Mouse (Mus musculus) heart, postnatal 25 days (tissue): Measurements from ENCODE around the gene Thrap3. TPM values are rescaled to one million over a fixed set of nuclear protein-coding genes. Genes with fewer than 3 reads are reported as not detected.
"Not testable (repeated sequence)": the region's sequence is repeated elsewhere in the genome, so short reads cannot be mapped to it uniquely, and the experiment has no call there.

Experiments used
- DNase-seq: peaks from one replicate; pipeline ENCODE4 v3.0.0; 2022; ENCODE audit warnings: low spot score
- intact Hi-C: fragments of 180-260 bp; cut with DNase I; formaldehyde crosslinking; loops from one replicate; pipeline ENCODE4 v1.15.1; 2025
- total RNA-seq, 2 experiments: library from RNA; stranded (reverse); gene quantifications; 2 replicates each; pipeline ENCODE4 v1.2.3; 2021

The Thrap3 gene
- total RNA-seq, 2 experiments from 2014 or later: 108 to 111 TPM

DNA sequence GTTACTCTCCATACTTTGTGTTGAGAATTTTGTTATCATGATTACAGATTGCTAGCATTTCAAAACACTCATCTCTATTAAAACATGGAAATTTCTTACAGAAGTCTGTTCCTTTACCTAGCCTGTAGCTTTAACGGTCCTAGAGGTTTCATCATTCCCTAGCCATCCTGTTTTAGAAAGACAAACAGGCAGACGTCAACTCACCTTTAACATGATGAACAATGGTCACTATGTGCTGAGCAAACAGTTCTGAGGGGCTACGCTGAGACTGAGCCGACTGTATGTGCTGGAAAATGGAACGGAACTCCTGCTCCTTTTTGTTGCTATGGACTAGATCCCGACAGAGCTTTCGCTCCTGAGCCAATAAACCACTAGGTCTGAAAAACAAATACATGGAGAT lies 26.6 kb downstream of the Thrap3 start:
- intact Hi-C loops, DNase-seq: not testable (repeated sequence)

DNA sequence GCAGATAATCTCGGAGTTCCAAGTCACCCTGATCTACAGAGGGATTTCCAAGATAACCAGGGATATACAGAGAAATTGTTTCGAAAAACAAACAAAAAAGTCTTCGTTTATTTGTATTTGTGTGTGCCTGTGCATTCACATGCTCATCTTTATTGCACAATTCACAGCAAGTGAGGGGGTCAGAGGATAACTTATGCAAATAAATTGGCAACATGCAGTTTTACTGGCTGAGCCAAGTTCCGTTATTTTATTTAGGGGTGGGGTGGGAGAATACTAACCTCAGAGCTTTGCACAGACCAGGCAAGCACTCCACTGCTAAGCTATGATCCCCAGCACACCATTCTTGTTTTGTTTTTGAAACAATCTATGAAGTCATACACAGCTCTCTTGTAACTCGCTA lies 28.8 kb downstream of the Thrap3 start:
- no peak for DNase-seq
- intact Hi-C loops: no loop called here

DNA sequence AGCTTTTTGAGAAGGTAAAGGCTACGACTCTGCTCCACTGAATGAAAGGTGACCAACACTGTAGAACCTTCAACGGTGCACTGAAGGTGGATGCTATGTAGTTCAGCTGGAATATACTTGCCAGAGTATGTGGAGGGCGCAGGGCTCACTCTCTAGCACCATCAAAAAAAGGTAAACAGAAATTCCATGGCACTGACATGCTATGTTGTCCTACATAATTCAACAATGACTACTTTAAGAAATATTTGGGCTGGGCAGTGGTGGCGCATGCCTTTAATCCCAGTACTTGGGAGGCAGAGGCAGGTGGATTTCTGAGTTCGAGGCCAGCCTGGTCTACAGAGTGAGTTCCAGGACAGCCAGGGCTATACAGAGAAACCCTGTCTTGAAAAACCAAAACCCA lies 31.8 kb downstream of the Thrap3 start:
- intact Hi-C loops: not testable (repeated sequence)

DNA sequence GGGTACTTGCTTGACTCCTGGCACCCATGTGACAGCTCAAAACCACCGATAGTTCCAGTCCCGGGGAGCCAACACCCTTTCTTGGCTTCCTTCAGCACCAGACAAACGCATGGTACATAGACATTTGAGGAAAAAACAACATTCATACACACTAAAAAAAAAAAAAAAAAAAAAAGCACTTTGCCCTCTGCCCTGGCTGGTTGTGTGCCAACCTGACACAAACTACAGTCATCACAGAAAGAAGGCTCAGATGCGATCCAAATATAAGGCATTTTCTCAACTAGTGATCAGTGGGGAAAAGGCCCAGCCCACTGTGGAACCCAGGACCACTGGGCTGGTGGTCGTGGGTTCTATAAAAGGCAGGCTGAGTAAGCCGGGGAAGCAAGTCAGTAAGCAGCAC lies 33.7 kb downstream of the Thrap3 start:
- DNase-seq: no peak
- intact Hi-C loops: no loop called here

More for the DNA sequence above, 31.8 kb downstream of the Thrap3 start:
- not testable (repeated sequence) for DNase-seq

DNA sequence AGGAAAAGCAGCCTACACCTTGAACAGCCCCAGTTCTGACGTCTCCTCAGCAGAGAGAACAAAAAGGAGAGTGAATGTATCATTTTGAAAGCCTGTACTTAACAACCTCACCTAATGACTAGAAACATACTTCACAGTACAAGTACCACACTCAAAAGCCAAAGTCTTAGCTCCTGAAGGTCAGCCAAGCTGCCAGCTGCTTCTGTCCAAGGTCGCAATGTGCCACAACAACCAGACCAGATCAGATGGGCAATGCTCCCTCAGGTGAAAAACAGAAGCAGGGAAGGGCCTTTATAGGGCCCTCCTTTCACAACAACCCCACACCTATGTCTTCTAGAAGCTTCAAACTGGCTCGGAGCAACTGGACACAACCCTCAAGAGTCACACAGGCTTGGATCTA lies 36.5 kb downstream of the Thrap3 start:
- no peak for DNase-seq
- intact Hi-C loops: no loop called here

DNA sequence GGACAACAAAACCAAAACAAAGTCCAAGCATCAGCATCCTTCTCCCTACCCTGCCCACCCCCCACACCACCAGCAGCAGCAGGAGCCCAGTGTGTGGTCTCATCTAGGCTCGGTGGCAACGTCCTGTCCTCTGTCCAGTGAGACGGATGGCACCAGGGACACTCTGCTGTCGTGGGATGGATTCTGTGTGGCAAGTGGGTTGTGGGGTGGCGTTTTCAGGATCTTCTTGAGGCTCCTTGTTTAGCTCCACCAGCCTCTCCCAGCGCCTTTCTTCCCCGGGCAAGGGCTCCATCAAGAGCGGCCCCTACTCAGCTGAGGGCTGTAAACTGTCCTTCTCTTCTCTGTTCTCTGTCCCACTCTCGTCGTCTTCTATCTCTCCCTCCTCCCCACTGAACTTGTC lies 37.5 kb downstream of the Thrap3 start:
- intact Hi-C loops, DNase-seq: not testable (repeated sequence)

DNA sequence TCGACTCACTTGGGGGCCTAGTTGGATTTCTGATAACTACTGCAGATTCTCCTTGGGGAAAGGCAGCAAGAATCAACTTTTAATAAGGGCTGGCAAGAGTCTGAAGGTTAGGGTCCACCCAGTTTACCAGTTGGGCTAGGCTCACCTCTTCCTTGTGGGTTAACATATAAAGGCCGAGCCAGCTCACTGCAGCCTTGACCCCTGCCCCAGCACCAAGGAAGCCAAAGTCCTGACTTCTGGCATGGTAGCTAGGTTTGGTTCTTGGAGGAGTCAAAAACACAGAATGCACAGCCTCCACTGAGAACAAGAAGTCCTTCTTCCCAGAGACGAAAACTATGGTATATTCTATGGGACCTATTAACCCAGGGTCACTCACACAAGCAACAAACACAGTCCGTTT lies 38.9 kb downstream of the Thrap3 start:
- DNase-seq: no peak
- intact Hi-C loops: loop anchor here (5.0 kb wide), 1 partner anchor 76 kb away; no protein-coding TSS in a partner anchor

DNA sequence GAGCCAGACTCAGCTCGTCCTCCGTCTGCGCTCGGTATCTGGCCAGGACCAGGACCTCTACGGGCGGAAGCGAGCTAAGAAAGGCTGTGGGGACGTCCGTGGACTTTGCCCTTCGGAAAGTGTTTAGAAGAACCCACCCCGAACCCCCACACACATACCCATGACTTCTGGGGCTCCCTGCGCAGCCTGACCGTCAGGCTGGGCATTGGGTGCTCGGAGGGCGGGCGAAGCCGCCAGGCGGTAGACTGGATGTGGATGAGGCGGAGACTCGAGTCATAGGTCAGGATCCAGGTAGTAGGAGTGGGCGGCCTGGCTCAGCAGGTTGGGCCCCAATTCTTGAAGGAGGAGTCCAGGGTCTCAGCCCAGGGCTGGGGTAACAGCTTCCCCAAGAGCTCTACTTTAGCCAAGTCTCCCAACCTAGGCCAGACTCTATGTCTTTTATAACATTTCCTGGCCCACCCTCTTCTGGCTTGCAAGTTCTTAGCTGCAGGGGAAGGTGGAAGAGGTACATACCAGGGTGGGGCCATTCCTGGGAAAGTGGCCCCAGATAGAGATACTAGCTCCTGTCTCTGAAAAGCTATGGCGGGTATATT lies 39.4 kb downstream of the Thrap3 start, which contains the start of gene Sh3d21:
TSS of gene Sh3d21 (minus strand) at position 425 of the 593 bp plus-strand sequence.
- intact Hi-C loops: loop anchor here (5.0 kb wide), 1 partner anchor 76 kb away; no protein-coding TSS in a partner anchor
- DNase-seq: no peak

DNA sequence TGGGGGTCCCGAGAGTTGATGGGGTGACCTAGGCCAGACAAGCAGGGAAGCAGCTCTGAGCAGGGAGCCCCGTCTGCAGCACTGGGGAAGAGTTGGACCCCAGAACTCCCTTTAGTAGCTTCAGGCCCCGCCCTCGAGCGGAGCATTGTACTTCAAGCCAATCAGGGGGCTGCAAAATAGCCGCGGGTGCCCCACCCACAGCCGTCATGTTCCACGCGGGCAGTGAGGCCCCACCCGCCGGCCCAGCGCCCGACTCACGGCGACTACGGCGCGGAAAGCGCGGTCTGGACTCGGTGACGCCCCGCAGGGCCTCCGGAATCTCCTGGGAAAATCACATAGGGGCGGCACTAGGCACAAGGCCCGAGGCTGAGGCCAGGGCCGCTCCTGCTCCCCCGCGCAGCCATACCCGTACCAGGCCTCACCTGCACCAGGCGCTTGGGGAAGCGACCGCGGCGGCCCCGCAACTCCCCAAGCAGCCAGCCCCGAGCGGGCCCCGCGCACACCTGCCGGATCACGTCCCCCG lies 40.0 kb downstream of the Thrap3 start:
- intact Hi-C loops: loop anchor here (5.0 kb wide), 1 partner anchor 75 kb away; no protein-coding TSS in a partner anchor
- peak; percentile 93 for DNase-seq

DNA sequence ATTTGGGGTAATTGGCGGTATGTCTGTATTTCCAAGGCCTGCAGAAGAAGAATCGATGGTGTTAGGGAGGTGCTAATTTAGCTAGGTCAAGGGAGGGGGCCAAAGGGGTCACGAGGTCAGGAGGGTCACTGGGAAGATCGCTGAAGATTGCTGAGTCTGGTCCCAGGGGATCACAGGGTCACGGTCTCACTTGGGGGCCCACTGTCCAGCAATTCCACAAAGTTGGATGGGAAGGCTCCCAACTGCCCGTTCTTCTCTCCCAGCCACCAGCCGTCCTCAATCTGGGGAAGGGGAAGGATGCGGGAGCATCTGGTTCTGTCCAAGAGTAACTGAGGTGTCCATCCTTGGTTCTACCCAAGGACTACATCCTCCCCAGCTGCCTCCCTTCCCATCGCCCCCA lies 40.6 kb downstream of the Thrap3 start:
- intact Hi-C loops: loop anchor here (5.0 kb wide), 1 partner anchor 75 kb away; no protein-coding TSS in a partner anchor
- no peak for DNase-seq

DNA sequence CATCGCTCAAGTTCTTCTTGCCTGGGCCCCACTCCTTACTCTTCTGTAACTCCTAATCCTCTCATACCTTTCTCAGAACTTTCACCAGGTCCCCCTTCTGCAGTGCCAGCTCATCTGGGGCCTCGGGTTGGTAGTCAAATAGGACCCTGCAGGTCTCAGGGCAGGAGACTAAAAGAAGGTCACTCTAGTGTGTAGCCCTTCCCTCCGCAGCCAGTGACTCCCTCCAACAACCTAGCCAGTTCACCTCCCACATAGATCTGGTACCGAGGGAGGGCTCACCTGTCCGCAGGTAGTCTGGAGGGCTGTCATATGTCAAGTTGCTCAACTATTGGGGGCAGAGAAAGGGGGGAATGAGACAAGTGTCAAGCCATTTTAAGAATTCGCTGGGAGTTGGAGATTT lies 41.1 kb downstream of the Thrap3 start:
- DNase-seq: no peak
- intact Hi-C loops: loop anchor here (5.0 kb wide), 1 partner anchor 74 kb away; no protein-coding TSS in a partner anchor

DNA sequence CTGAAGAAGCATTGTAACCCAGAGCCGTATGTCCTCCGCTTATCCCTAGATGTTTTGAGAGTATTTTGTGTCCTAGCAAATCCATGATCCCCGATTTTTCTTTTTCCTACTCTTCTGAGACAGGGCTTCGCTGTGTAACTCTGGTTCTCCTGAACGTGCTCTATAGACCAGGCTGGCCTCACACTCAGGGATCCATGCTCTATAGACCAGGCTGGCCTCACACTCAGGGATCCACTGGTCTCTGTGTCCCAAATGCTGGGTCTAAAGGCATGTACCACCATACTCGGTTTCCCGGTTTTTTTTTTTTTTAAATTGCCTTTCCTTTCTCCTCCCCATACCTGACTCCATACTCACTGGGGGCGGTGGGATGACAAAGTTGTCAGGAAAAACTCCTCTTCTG lies 41.6 kb downstream of the Thrap3 start:
- intact Hi-C loops: loop anchor here (5.0 kb wide), 1 partner anchor 74 kb away; no protein-coding TSS in a partner anchor
- DNase-seq: no peak

DNA sequence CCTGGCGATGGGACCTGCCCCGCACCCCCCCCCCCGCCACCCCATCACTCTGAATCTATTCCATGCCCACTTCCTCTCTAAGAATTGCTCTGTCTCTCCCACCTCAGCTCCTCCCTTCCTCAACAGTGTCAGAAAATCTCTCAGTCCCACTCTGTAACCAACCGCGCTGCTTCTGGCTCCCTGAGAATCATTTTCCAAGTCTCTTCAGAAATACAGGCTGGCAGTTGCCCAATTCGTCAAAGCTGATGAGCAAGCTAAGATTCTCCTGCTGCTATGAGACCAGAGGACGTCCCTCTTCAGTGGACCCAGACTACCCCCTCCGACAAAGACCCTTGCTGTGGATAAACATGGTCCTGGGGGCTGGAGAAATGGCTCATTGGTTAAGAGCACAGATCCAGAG lies 43.1 kb downstream of the Thrap3 start:
- no peak for DNase-seq
- intact Hi-C loops: no loop called here

DNA sequence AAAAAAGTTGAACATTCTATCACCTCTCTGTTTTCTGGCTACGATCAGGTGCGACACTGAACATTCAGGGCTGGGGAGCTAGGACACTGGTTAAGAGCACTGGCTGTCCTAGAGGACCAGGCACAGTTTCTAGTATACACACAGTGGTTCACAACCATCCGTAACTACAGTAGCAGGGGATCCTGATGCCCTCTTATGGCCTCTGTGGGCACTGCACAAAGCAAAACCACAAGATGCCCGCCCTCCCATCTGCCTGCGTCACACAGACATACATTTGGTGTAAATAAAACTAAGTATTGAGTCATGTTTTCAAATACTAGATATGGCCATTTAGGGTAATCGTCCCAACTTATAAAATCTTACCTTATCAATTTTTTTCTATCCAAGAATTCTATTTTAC lies 45.0 kb downstream of the Thrap3 start:
- no peak for DNase-seq
- intact Hi-C loops: no loop called here

DNA sequence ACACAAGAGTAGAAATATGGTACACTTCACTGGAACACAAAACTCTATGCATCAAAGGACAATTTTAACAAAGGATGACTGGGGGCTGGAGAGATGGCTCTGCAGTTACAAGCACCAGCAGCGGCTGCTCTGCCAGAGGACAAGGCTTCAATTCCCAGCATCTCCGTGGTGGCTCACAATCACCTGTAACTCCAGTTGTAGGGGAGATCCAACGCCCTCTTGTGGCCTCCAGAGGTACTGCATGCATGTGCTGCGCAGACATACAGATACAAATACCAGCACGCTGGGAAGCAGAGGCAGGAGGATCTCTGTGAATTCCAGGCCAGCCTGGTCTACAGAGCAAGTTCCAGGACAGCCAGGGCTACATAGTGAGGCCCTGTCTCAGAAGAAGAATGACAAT lies 45.9 kb downstream of the Thrap3 start:
- intact Hi-C loops: no loop called here
- no peak for DNase-seq

DNA sequence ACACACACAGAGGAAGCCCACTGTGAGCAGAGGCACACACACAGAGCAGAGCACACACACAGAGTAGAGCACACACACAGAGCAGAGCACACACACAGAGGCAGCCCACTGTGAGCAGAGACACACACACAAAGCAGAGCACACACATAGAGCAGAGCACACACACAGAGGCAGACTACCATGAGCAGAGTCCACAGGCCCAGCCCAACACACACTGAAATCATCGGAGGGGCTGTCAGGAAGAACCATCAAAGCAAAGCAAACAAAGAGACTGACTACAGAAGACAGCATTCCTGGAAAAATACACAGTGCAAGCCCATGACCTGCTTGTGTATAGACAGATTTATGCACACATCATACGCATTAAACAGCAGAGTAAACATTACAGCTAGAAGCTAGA lies 46.7 kb downstream of the Thrap3 start:
- DNase-seq: no peak
- intact Hi-C loops: no loop called here

DNA sequence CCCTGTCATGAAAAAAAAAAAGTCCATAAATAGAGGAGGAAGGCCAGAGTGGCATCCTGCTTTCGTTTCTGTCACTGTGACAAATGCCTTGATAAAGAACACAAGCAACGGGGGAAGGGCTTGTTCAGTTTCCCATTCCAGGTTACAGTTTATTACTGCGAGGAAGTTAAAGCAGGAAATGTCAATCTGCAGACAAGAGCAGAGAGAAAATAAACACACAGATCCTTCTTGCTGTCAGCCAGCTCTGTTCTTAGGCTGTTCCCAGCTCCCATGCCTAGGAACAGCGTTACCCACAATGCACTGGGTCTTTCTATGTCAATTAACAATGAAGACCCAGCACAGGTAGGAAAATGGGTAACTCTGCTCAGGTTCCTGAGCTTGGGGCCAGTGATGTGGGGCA lies 47.4 kb downstream of the Thrap3 start:
- intact Hi-C loops: no loop called here
- DNase-seq: no peak

DNA sequence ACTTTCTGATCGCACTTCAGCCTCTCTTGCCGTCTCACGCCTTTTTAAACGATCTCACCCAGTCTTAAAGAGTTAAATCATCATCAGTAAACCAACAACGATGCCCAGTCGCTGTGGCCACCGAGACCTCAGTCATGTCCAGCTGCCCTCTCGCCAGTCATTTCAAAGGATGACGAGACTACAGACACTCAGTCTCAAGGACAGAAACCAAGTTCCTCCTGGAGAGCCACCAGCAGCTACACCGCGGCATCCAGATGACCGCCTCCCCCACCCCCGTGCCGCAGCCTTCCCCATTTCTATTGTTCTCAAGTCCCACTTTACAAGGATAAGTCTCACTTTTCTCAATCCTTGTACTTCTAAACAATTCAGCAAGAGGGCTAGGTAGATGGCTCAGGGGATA lies 49.7 kb downstream of the Thrap3 start:
- intact Hi-C loops: no loop called here
- DNase-seq: no peak

DNA sequence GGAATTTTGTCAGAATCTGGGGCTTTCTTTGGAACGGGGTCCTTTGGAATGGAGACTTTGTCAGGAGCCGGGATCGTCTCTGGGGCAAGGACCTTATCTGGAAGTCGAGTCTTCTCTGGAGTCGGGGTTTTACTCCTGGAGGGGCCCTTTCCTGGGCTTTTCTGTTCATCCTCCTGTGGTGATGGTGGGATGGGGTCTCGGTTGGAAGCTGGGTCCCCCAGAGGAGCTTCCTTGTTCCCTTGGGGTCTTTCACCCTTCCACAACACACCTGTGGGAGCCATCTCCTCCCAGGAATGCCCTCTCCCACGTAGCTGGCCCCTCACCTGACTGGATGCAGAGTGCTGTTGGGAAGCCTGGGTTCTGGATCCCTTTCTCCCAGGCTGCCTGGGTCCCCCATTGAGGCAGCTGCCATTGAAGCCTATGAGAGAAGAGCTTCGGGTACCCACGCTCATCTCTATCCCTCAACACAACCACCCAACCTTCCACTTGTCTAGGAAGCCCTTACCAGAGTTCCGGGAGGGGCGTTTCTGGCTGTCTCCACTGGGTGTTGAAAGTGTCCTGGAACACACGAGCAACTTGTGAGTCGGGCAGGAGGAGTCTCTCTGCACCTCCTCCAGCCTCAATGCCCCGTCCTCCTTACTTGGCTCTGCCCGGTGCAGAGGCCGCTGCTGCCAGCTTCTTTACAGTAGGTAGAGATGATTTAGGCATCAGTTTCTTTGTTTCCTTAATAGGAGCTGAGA lies 50.7 kb downstream of the Thrap3 start:
- intact Hi-C loops: no loop called here
- no peak for DNase-seq

DNA sequence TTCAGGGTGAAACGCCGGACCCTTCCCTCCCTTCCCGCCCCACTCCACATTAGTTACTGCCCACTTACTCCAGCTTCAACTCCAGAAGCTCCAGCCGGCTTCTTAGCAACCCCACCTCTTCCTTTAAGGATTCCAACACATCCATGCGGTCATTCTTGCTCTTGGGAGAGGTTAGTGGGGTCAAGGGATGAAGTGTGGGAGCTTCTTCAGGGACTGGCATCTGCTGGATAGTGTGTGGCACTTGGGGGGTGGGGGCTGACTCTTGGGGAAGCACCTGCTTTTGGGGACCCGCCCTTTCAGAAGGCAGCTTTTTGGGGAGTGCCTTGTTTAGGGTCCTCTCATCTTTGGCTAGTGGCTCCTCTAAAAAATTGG lies 51.6 kb downstream of the Thrap3 start:
- intact Hi-C loops: no loop called here
- no peak for DNase-seq

DNA sequence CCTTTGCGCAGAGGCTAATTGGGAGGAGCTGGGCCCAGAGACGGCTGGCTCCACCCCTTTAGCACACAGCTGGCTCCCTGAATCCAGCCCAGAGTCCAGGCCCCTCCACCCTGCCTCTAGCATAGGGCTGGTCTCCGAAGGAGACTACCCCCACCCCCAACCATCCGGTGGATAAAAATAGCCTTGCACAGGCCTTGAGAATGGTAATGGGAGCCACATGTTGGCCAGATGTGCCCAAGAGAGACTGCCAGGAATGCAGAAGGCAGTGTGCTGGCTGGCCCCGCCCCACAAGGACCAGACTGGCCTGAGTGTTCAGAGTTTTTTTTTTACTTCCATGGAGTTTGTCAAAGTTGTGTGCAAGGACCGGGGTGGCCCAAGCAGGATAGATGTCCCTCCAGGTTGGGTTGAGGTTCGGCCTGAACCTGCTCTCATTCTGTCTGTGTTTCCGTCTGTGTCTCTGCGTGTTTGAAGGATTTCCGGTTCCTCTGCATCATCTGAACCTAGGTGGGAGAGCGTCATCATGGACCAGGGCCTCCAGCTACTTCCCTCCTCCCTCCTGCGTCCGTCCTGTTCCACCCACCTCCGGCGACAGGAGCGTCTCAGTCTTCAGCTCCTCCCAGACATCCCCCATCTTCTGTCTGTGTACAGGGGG lies 52.1 kb downstream of the Thrap3 start:
- intact Hi-C loops: no loop called here
- DNase-seq: peak; percentile 83
